Mouse (Mus musculus): ENCODE measurements around the gene D630045J12Rik. TPM values are rescaled to one million over a fixed set of nuclear protein-coding genes. Genes with fewer than 3 reads are reported as not detected.

The D630045J12Rik gene
- polyA plus RNA-seq, 1 experiment = 0.20 TPM

GRCm38 (mm10) chr6:38244806-38245205, 9.0 kb downstream of the D630045J12Rik start:
- no peaks in the 10 kb centered on the region for H3K4me1 ChIP-seq (ENCODE audit: control insufficient read depth, insufficient read depth, low read length)
- no peak overlapping the region for H3K4me3 ChIP-seq (ENCODE audit: insufficient read depth, low read length)
- H3K27ac ChIP-seq (ENCODE audit: insufficient read depth, low read depth, low read length) = no peak overlapping the region
- no peak for TF ChIP-seq CTCF (IDR thresholded peaks at IDR 0.05; ENCODE audit: low read depth, low read length)
- TF ChIP-seq POLR2A (IDR thresholded peaks at IDR 0.05; ENCODE audit: borderline replicate concordance, low read depth, low read length) = no peak

GRCm38 (mm10) chr6:38244167-38244566, 9.6 kb downstream of the D630045J12Rik start:
- no peak for TF ChIP-seq POLR2A (IDR thresholded peaks at IDR 0.05; ENCODE audit: borderline replicate concordance, low read depth, low read length)
- no peak for TF ChIP-seq CTCF (IDR thresholded peaks at IDR 0.05; ENCODE audit: low read depth, low read length)
- H3K4me3 ChIP-seq (ENCODE audit: insufficient read depth, low read length) = no peak overlapping the region
- no peaks in the 10 kb centered on the region for H3K4me1 ChIP-seq (ENCODE audit: control insufficient read depth, insufficient read depth, low read length)
- H3K27ac ChIP-seq (ENCODE audit: insufficient read depth, low read depth, low read length) = no peak overlapping the region

- TF ChIP-seq CTCF (IDR thresholded peaks at IDR 0.05; ENCODE audit: low read depth, low read length) = no peak
- no peak for TF ChIP-seq POLR2A (IDR thresholded peaks at IDR 0.05; ENCODE audit: borderline replicate concordance, low read depth, low read length)
- H3K4me3 ChIP-seq (ENCODE audit: insufficient read depth, low read length) = no peak overlapping the region
- no peaks in the 10 kb centered on the region for H3K4me1 ChIP-seq (ENCODE audit: control insufficient read depth, insufficient read depth, low read length)
- H3K27ac ChIP-seq (ENCODE audit: insufficient read depth, low read depth, low read length) = no peak overlapping the region
Measured at GRCm38 (mm10) chr6:38242833-38243232, 11.0 kb downstream of the D630045J12Rik start.

GRCm38 (mm10) chr6:38242295-38242830, 11.4 kb downstream of the D630045J12Rik start:
- Histone ChIP-seq H3K4me3 (ENCODE audit: insufficient read depth, low read length) (no peak overlapping the region), H3K27ac (ENCODE audit: insufficient read depth, low read depth, low read length) (no peak overlapping the region), H3K4me1 (ENCODE audit: control insufficient read depth, insufficient read depth, low read length) (no peaks in the 10 kb centered on the region)
- TF ChIP-seq POLR2A (IDR thresholded peaks at IDR 0.05; ENCODE audit: borderline replicate concordance, low read depth, low read length) (no peak), CTCF (IDR thresholded peaks at IDR 0.05; ENCODE audit: low read depth, low read length) (no peak)

- TF ChIP-seq CTCF (IDR thresholded peaks at IDR 0.05; ENCODE audit: low read depth, low read length) (no peak), POLR2A (IDR thresholded peaks at IDR 0.05; ENCODE audit: borderline replicate concordance, low read depth, low read length) (no peak)
- Histone ChIP-seq H3K4me3 (ENCODE audit: insufficient read depth, low read length) (no peak overlapping the region), H3K27ac (ENCODE audit: insufficient read depth, low read depth, low read length) (no peak overlapping the region), H3K4me1 (ENCODE audit: control insufficient read depth, insufficient read depth, low read length) (no peaks in the 10 kb centered on the region)
Measured at GRCm38 (mm10) chr6:38241508-38241907, 12.3 kb downstream of the D630045J12Rik start.

GRCm38 (mm10) chr6:38240618-38241017, 13.2 kb downstream of the D630045J12Rik start:
- H3K4me1 ChIP-seq (ENCODE audit: control insufficient read depth, insufficient read depth, low read length) = no peaks in the 10 kb centered on the region
- H3K27ac ChIP-seq (ENCODE audit: insufficient read depth, low read depth, low read length) = no peak overlapping the region
- TF ChIP-seq POLR2A (IDR thresholded peaks at IDR 0.05; ENCODE audit: borderline replicate concordance, low read depth, low read length) = no peak
- no peak for TF ChIP-seq CTCF (IDR thresholded peaks at IDR 0.05; ENCODE audit: low read depth, low read length)
- H3K4me3 ChIP-seq (ENCODE audit: insufficient read depth, low read length) = no peak overlapping the region

- Histone ChIP-seq H3K4me3 (ENCODE audit: insufficient read depth, low read length) (no peak overlapping the region), H3K4me1 (ENCODE audit: control insufficient read depth, insufficient read depth, low read length) (no peaks in the 10 kb centered on the region), H3K27ac (ENCODE audit: insufficient read depth, low read depth, low read length) (no peak overlapping the region)
- TF ChIP-seq CTCF (IDR thresholded peaks at IDR 0.05; ENCODE audit: low read depth, low read length) = no peak
- TF ChIP-seq POLR2A (IDR thresholded peaks at IDR 0.05; ENCODE audit: borderline replicate concordance, low read depth, low read length) = no peak
Measured at GRCm38 (mm10) chr6:38238382-38238781, 15.4 kb downstream of the D630045J12Rik start.

- Histone ChIP-seq H3K4me1 (ENCODE audit: control insufficient read depth, insufficient read depth, low read length) (no peaks in the 10 kb centered on the region), H3K4me3 (ENCODE audit: insufficient read depth, low read length) (no peak overlapping the region), H3K27ac (ENCODE audit: insufficient read depth, low read depth, low read length) (no peak overlapping the region)
- TF ChIP-seq CTCF (IDR thresholded peaks at IDR 0.05; ENCODE audit: low read depth, low read length) = no peak
- TF ChIP-seq POLR2A (IDR thresholded peaks at IDR 0.05; ENCODE audit: borderline replicate concordance, low read depth, low read length) = no peak
Measured at GRCm38 (mm10) chr6:38235991-38236658, 17.7 kb downstream of the D630045J12Rik start.

- TF ChIP-seq CTCF (IDR thresholded peaks at IDR 0.05; ENCODE audit: low read depth, low read length) = no peak
- no peak for TF ChIP-seq POLR2A (IDR thresholded peaks at IDR 0.05; ENCODE audit: borderline replicate concordance, low read depth, low read length)
Measured at GRCm38 (mm10) chr6:38233803-38234202, 20.0 kb downstream of the D630045J12Rik start.

GRCm38 (mm10) chr6:38232917-38233316, 20.9 kb downstream of the D630045J12Rik start:
- Histone ChIP-seq H3K4me3 (ENCODE audit: insufficient read depth, low read length) (no peak overlapping the region), H3K4me1 (ENCODE audit: control insufficient read depth, insufficient read depth, low read length) (no peaks in the 10 kb centered on the region), H3K27ac (ENCODE audit: insufficient read depth, low read depth, low read length) (no peak overlapping the region)
- TF ChIP-seq CTCF (IDR thresholded peaks at IDR 0.05; ENCODE audit: low read depth, low read length) (no peak), POLR2A (IDR thresholded peaks at IDR 0.05; ENCODE audit: borderline replicate concordance, low read depth, low read length) (no peak)

More at GRCm38 (mm10) chr6:38233803-38234202, 20.0 kb downstream of the D630045J12Rik start:
- Histone ChIP-seq H3K27ac (ENCODE audit: insufficient read depth, low read depth, low read length) (no peak overlapping the region), H3K4me1 (ENCODE audit: control insufficient read depth, insufficient read depth, low read length) (no peaks in the 10 kb centered on the region), H3K4me3 (ENCODE audit: insufficient read depth, low read length) (no peak overlapping the region)

Data from bone marrow macrophage, adult 2 months (primary cell).